Mouse (Mus musculus): ENCODE data around the gene Vmn2r61. TPM values are rescaled to one million over a fixed set of nuclear protein-coding genes. Genes with fewer than 3 reads are reported as not detected.

The Vmn2r61 gene
- polyA plus RNA-seq (2017; shearing (Covaris generic)) = not detected

DNA sequence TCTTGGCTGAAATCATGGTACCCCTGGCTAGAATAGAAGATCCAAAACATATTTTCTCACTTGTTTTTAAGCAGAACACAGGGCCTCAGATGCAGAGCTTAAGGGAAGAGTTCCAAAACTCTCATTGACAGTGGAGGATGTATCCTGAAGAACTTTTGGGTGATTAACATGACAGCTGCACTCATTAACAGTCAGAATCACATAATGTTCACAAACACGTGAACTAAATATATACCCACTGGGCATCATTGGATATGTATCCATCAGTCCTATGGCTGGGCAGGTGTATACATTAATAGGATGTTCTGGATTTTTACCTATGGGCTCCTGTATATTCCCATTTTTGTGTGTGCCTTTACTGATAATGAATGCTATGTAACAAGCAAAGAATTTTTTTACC is at the start of gene Vmn2r61:
Vmn2r61 (plus strand) TSS at position 301 of the 400 bp plus-strand sequence.

Other genes starting within 250 kb of the Vmn2r61 start
- gene Vmn2r59, start 201.0 kb upstream of the Vmn2r61 start, polyA plus RNA-seq (2017; shearing (Covaris generic)) = 0.08 TPM
- gene Vmn2r60, start 152.3 kb upstream of the Vmn2r61 start, polyA plus RNA-seq (2017; shearing (Covaris generic)) = 0.02 TPM
- gene 4933421I07Rik, start 188.1 kb downstream of the Vmn2r61 start, polyA plus RNA-seq (2017; shearing (Covaris generic)) = not detected
- 20.3 TPM for gene Zfp141, start 245.7 kb downstream of the Vmn2r61 start, polyA plus RNA-seq (2017; shearing (Covaris generic))